Mouse (Mus musculus) adrenal gland, adult 18-20 months (tissue): Measurements from ENCODE around the gene Camta2. TPM values are rescaled to one million over a fixed set of nuclear protein-coding genes. Genes with fewer than 3 reads are reported as not detected.

Source experiments
- DNase-seq, 2 experiments: peaks; one replicate each; pipeline ENCODE4 v3.0.0; 2021 to 2022; ENCODE audit warnings: low spot score in 2 of 2
- total RNA-seq, 2 experiments: library from RNA; stranded (reverse); gene quantifications; 1 replicate in 1 of 2; 2 replicates in 1 of 2; pipeline ENCODE4 v1.2.3; 2021

Camta2 gene
- total RNA-seq, 2 experiments from 2014 or later, result 43.7 to 54.7 TPM

DNA sequence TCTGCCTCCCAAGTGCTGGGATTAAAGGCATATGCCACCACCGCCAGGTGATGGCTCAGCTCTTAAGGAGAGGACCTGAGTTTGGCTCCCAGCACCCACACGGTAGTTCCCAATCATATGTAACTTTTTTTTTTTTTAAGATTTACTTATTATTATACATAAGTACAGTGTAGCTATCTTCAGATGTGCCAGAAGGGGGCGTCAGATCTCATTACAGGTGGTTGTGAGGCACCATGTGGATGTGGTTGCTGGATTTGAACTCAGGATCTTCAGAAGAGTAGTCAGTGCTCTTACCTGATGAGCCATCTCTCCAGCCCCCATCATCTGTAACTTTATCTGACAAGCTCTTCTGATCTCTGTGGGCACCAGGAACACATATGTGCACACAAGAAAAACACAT is 9.5 kb upstream of the Camta2 start:
- DNase-seq, result no peak

DNA sequence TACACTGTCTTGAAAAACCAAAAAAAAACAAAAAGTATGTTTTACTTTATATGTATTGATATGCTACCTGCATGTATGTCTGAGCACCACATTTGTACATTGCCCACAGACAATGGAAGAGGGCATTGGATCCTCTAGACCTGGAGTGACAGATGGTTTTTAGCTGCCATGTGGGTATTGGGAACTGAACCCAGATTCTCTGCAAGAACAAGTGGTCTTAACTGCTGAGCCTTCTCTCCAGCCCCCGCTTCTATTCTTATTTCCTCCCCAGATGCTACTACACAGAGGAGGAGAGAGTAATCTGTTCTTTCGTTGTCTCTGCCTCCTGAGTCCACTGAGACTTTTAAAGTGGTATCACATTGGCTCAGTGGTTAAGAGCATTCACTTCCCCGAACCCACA is 5.6 kb upstream of the Camta2 start:
- no peak for DNase-seq

GRCm38 (mm10) chr11:70689578-70689977 is 1.7 kb upstream of the Camta2 start:
- no peak for DNase-seq

- no peak for DNase-seq
Measured at GRCm38 (mm10) chr11:70688372-70688771, 467 bp upstream of the Camta2 start.

DNA sequence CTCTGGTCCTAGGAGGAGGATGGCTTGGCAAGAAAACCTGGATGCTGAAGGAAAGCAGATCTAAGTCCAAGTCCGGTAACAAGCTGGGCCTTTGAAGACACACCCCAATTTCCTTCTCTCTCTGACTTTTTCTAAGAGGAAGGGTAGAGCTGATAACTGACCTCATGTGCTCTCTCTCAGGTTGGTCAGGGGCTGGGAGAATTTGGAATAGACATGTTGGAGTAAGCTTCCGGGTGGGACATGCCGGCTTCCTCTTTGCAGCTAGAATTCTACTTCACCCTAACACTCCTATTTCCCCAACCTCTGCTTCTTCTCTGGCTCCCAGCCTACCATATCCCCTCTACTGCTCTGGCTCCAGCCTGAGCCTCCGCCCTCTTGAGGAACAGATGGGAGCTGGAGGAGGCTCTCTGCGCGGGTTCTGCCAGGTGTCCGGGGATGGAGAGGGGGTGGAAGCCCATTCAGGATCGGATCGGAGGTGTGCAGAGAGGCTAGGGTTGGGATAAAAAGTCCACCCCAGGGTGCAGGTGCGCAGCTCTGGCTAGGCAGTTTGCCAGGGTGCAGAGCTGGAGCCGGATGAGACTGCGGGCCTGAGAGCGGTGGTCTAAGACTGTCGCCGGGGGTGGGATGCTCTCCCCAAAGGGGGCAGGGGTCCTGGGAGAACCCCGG is 871 bp downstream of the Camta2 start:
- peak in 1 of 2 experiments; percentile 30 for DNase-seq

GRCm38 (mm10) chr11:70683640-70684039 is 4.3 kb downstream of the Camta2 start:
- DNase-seq, result no peak

GRCm38 (mm10) chr11:70681897-70682581 is 5.9 kb downstream of the Camta2 start:
- DNase-seq, result no peak

- DNase-seq, result no peak
Measured at GRCm38 (mm10) chr11:70681170-70681569, 6.7 kb downstream of the Camta2 start.

GRCm38 (mm10) chr11:70679894-70680293 is 8.0 kb downstream of the Camta2 start:
- DNase-seq, result no peak

- DNase-seq, result no peak
Measured at GRCm38 (mm10) chr11:70679361-70679760, 8.5 kb downstream of the Camta2 start.

DNA sequence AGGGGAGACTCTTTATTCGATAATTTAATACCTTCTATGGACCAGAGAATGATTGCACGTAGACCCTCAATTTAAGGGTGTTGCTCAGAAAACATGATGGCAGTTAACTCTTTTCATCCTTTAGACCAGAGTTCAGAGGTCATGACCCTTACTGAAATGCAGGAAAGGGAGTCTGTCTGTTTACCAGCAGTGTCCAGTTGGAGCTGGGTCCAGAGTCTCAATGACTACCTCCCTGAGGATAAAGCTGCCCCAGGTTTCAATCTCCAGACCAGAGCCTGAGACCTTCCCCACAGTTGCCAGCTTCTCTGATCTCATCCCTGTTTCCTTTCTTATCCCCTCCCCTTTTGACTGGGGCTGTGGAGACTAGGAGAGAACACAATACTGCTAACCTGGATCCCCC is 9.3 kb downstream of the Camta2 start:
- DNase-seq, result no peak

DNA sequence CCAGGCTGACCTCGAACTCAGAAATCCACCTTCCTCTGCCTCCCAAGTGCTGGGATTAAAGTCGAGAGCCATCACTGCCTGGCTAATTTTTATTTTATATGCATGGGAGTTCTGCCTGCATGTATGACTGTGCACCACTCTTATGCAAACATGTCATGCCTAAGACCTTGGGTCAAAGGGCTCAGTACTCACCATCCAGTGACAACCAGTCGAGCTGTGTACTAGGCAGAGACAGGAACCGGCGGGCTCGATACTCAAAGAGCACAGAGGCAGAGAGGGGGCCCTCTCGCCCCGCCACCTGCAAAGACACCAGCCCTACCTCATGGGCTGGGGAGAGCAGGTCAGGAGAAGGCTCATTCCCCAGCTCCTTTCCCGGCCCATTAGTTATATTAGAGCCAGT is 9.8 kb downstream of the Camta2 start:
- DNase-seq, result no peak

- no peak for DNase-seq
Measured at GRCm38 (mm10) chr11:70674501-70674900, 13.4 kb downstream of the Camta2 start.

GRCm38 (mm10) chr11:70674014-70674413 is 13.9 kb downstream of the Camta2 start:
- DNase-seq, result no peak

GRCm38 (mm10) chr11:70671333-70672047 is 16.4 kb downstream of the Camta2 start:
- no peak for DNase-seq

GRCm38 (mm10) chr11:70670483-70670882 is 17.4 kb downstream of the Camta2 start:
- DNase-seq, result peak in 1 of 2 experiments; percentile 59

- peak; percentile 72 to 76 for DNase-seq
Measured at GRCm38 (mm10) chr11:70669582-70670345, 18.1 kb downstream of the Camta2 start.

- DNase-seq, result peak; percentile 87 to 92
Measured at GRCm38 (mm10) chr11:70668771-70669505, 19.0 kb downstream of the Camta2 start, which contains the start of gene Spag7. Gene Spag7 (minus strand): TSS chr11:70669416.

GRCm38 (mm10) chr11:70668335-70668770 is 19.6 kb downstream of the Camta2 start:
- DNase-seq, result peak in 1 of 2 experiments; percentile 57
